Mouse (Mus musculus): ENCODE results near the gene Slc25a24. TPM values are rescaled to one million over a fixed set of nuclear protein-coding genes. Genes with fewer than 3 reads are reported as not detected.

The Slc25a24 gene
- polyA plus RNA-seq, 1 experiment: 46.2 TPM

DNA sequence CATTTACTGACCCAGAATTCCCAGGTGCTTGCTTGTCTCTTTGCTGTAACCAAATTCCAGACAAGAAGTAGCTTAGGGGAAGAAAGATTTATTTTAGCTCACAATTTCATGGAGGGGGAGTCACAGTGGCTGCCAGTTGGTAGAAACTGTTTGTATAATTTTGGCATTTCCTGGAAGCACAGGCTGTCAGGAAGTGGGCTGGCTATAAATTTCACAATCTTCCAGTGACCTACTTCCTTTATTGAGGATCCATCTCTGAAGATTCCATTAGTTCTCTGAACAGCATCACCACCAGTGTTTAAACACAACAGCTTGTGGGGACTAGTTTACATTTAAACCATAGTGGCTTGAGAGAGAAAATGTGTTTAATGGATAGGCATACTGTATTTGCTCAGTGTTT, 93.4 kb downstream of the Slc25a24 start:
- TF ChIP-seq POLR2A (IDR thresholded peaks at IDR 0.05; ENCODE audit: borderline replicate concordance, low read depth, low read length) (no peak), CTCF (IDR thresholded peaks at IDR 0.05; ENCODE audit: low read depth, low read length) (no peak)
- Histone ChIP-seq H3K4me1 (ENCODE audit: control insufficient read depth, insufficient read depth, low read length) (0 out of 2 replicates have a peak, but pooled peaks cover 6% of the 10 kb centered on the region), H3K27ac (ENCODE audit: insufficient read depth, low read depth, low read length) (no peak overlapping the region)

More for the DNA sequence above, 93.4 kb downstream of the Slc25a24 start:
- no peak overlapping the region for H3K4me3 ChIP-seq (ENCODE audit: insufficient read depth, low read length)

Other genes with a start within 250 kb of the Slc25a24 start
- gene Fndc7, start 233.1 kb upstream of the Slc25a24 start, polyA plus RNA-seq (2012; ENCODE audit: insufficient read depth, insufficient read length, missing spikeins): 0.51 and 1.0 TPM in 2 replicates
- 198 and 227 TPM in 2 replicates for gene Prpf38b, start 211.4 kb upstream of the Slc25a24 start, polyA plus RNA-seq (2012; ENCODE audit: insufficient read depth, insufficient read length, missing spikeins)
- not detected in 2 replicates for gene Henmt1, start 183.3 kb upstream of the Slc25a24 start, polyA plus RNA-seq (2012; ENCODE audit: insufficient read depth, insufficient read length, missing spikeins)
- not detected in 2 replicates for gene Gm9857, start 182.7 kb upstream of the Slc25a24 start, polyA plus RNA-seq (2012; ENCODE audit: insufficient read depth, insufficient read length, missing spikeins)
- gene Fam102b, start 95.5 kb upstream of the Slc25a24 start, polyA plus RNA-seq (2012; ENCODE audit: insufficient read depth, insufficient read length, missing spikeins): 37.9 and 41.2 TPM in 2 replicates
- not detected in 2 replicates for gene Slc25a54, start 42.7 kb upstream of the Slc25a24 start, polyA plus RNA-seq (2012; ENCODE audit: insufficient read depth, insufficient read length, missing spikeins)
- 23.1 and 30.6 TPM in 2 replicates for gene Vav3, start 217.5 kb downstream of the Slc25a24 start, polyA plus RNA-seq (2012; ENCODE audit: insufficient read depth, insufficient read length, missing spikeins)